In the genomic region with DNA sequence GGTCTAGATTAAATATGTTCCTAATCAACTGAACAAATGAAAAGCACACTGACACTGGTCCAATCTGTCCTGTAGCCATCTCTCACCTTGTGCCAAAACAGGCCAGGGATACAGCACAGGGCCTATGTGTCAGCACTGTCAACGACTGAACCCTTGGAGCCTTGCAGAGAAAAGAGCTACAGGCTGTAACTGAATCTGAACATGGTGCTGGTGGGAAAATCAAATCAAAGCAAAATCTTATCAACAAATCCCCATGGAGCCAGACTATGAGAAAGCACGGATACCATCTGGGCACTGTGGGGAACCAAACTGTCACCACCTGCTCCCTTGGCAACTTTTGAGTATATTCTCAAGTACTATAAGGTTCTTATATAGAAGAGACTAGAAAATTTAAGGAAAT, we compare ENCODE assay signal across 12 mouse cellular contexts. TPM values are rescaled to one million over a fixed set of nuclear protein-coding genes. Genes with fewer than 3 reads are reported as not detected.
DNase-seq lines count a peak whose midpoint lies in the region; ATAC-seq and TF ChIP-seq lines count a peak whose summit lies in the region.
"Had no signal": no experiment of that assay in that cellular context is flagged by ENCODE, and none has a peak within 500 bp of the region (broad histone marks: within the 10 kb centered on the region; RNA-seq: fewer than 3 reads in every experiment).

No protein-coding gene starts in this region.

- H3K9ac ChIP-seq in heart, postnatal 0 days (replicated peaks; ENCODE audit: low read depth, low read length) = no peak overlapping the region
- H3K9ac ChIP-seq: heart, embryonic 15.5 days; liver, embryonic 15.5 days had no signal

- no peak for DNase-seq in heart, postnatal 0 days (ENCODE audit: low spot score)
- no peak for DNase-seq in heart, embryonic 10.5 days (ENCODE audit: low spot score)
- peak; percentile 73 for DNase-seq in cerebellum, adult 11 months
- DNase-seq in cerebellum, postnatal 14 days = peak; percentile 68 to 90
- peak; percentile 20 to 36 for DNase-seq in left cerebral cortex, postnatal 10 days (ENCODE audit: extremely low spot score in 1 of 2, low spot score in 2 of 2)
- no peak for DNase-seq in kidney, postnatal 25 days
- no peak for DNase-seq in kidney, postnatal 10 days
- DNase-seq: thymus, postnatal 14 days had no signal

- H3K4me3 ChIP-seq in heart, postnatal 0 days (ENCODE audit: low read depth, low read length) = no peak overlapping the region
- no peak overlapping the region for H3K4me3 ChIP-seq in heart, embryonic 10.5 days
- H3K4me3 ChIP-seq: heart, embryonic 15.5 days; liver, embryonic 15.5 days had no signal

- H3K27ac ChIP-seq in heart, postnatal 0 days (ENCODE audit: low read depth) = peak overlapping the region; percentile 23; the same call in 1 of the 2 replicates
- H3K27ac ChIP-seq in heart, embryonic 10.5 days = no peak overlapping the region
- H3K27ac ChIP-seq: heart, embryonic 15.5 days had no signal

- no peaks in the 10 kb centered on the region for H3K36me3 ChIP-seq in heart, postnatal 0 days (replicated peaks; ENCODE audit: control insufficient read depth, insufficient read depth, low read length)
- H3K36me3 ChIP-seq in heart, embryonic 10.5 days = no peaks in the 10 kb centered on the region
- H3K36me3 ChIP-seq: heart, embryonic 15.5 days; liver, embryonic 15.5 days had no signal

- H3K27me3 ChIP-seq in heart, postnatal 0 days (ENCODE audit: control insufficient read depth, insufficient read depth, low read length) = no peaks in the 10 kb centered on the region
- H3K27me3 ChIP-seq in heart, embryonic 10.5 days (ENCODE audit: insufficient read depth, poor library complexity, severe bottlenecking) = no peaks in the 10 kb centered on the region
- H3K27me3 ChIP-seq: CH12.LX; heart, embryonic 15.5 days; liver, embryonic 15.5 days had no signal

- no peak overlapping the region for H3K4me2 ChIP-seq in heart, postnatal 0 days (ENCODE audit: low read depth, low read length)
- H3K4me2 ChIP-seq: heart, embryonic 15.5 days; liver, embryonic 15.5 days had no signal

- WGBS in heart, postnatal 0 days = 9% methylated on average over 2 of the region's 2 CpGs
- 25% methylated on average over 2 of the region's 2 CpGs for WGBS in heart, embryonic 10.5 days

- intact Hi-C loops in left cerebral cortex, postnatal 10 days (cut with DNase I) = no loop called here

- TF ChIP-seq EP300 in heart, postnatal 0 days (IDR thresholded peaks at IDR 0.05; ENCODE audit: low read depth) = no peak

- no peak for ATAC-seq in heart, postnatal 0 days (ENCODE audit: insufficient read depth, low read depth)
- ATAC-seq: intestine, postnatal 0 days had no signal

- H3K4me1 ChIP-seq in heart, postnatal 0 days (ENCODE audit: control insufficient read depth, insufficient read depth) = peaks cover 33% of the 10 kb centered on the region; the same call in 1 of the 2 replicates
- peaks cover 37% of the 10 kb centered on the region for H3K4me1 ChIP-seq in heart, embryonic 10.5 days

- no peak for TF ChIP-seq CTCF in heart, postnatal 0 days (IDR thresholded peaks at IDR 0.05; ENCODE audit: low read depth)

- H3K9me3 ChIP-seq in heart, postnatal 0 days (replicated peaks; ENCODE audit: control insufficient read depth, low read length) = no peaks in the 10 kb centered on the region
- no peaks in the 10 kb centered on the region for H3K9me3 ChIP-seq in heart, embryonic 10.5 days
- H3K9me3 ChIP-seq: heart, embryonic 15.5 days; liver, embryonic 15.5 days had no signal

RNA-seq across cellular contexts. Expression of gene Znrf3, which starts 19.5 kb away (rescaled TPM):
- 7.0 and 14.4 TPM in 2 replicates for total RNA-seq in heart, postnatal 0 days (2014; rRNA removed; ENCODE audit: low replicate concordance)
- 5.7 and 6.4 TPM in 2 replicates for polyA plus RNA-seq in heart, postnatal 0 days (2015; fragmentation: Nextera tagmentation; extraction: Ambion mirVana)
- 7.7 and 9.2 TPM in 2 replicates for polyA plus RNA-seq in heart, embryonic 10.5 days (2016; fragmentation: Nextera tagmentation; extraction: Ambion mirVana)
- 10 to 100 TPM; 22.0 to 25.1 TPM for total RNA-seq in left cerebral cortex, postnatal 10 days (2021)

Comparison
In these comparisons a context has a peak if more than half of its experiments do, and no peak if none do; other contexts are left out.
1. DNase-seq: peak in cerebellum, adult 11 months (single experiment), cerebellum, postnatal 14 days (2 of 2) and left cerebral cortex, postnatal 10 days (2 of 2); none in heart, postnatal 0 days (single experiment), heart, embryonic 10.5 days (single experiment), kidney, postnatal 25 days (0 of 2) and kidney, postnatal 10 days (single experiment).